Mouse (Mus musculus) gastrocnemius, postnatal 10 days (tissue): Measurements from ENCODE around the gene Fgfr2. TPM values are rescaled to one million over a fixed set of nuclear protein-coding genes. Genes with fewer than 3 reads are reported as not detected.

Source experiments
- DNase-seq: peaks from one replicate; pipeline ENCODE4 v3.0.0; 2021; ENCODE audit warnings: mixed read lengths
- total RNA-seq, 2 experiments: library from RNA; stranded (reverse); gene quantifications; 2 replicates each; pipeline ENCODE4 v1.2.3; 2021

The Fgfr2 gene
- total RNA-seq, 2 experiments from 2014 or later = 3.0 to 6.1 TPM

- DNase-seq = no peak
Measured at GRCm38 (mm10) chr7:130289428-130289790, 2833.7 kb downstream of the Fgfr2 start.

GRCm38 (mm10) chr7:130288719-130289427, 2834.3 kb downstream of the Fgfr2 start:
- DNase-seq = no peak

GRCm38 (mm10) chr7:130288248-130288647, 2834.9 kb downstream of the Fgfr2 start:
- DNase-seq = no peak

GRCm38 (mm10) chr7:130278738-130279705, 2844.1 kb downstream of the Fgfr2 start:
- DNase-seq = no peak

- no peak for DNase-seq
Measured at GRCm38 (mm10) chr7:130278000-130278737, 2845.0 kb downstream of the Fgfr2 start.

GRCm38 (mm10) chr7:130273265-130273664, 2849.9 kb downstream of the Fgfr2 start:
- peak; percentile 87 for DNase-seq

GRCm38 (mm10) chr7:130270807-130271206, 2852.3 kb downstream of the Fgfr2 start:
- no peak for DNase-seq

GRCm38 (mm10) chr7:130269124-130269867, 2853.9 kb downstream of the Fgfr2 start:
- DNase-seq = no peak

GRCm38 (mm10) chr7:130267099-130267498, 2856.1 kb downstream of the Fgfr2 start:
- no peak for DNase-seq

GRCm38 (mm10) chr7:130266166-130266490, 2857.0 kb downstream of the Fgfr2 start:
- peak; percentile 82 for DNase-seq

GRCm38 (mm10) chr7:130265319-130266165, 2857.6 kb downstream of the Fgfr2 start:
- peak; percentile 35 for DNase-seq

- DNase-seq = peak; percentile 56
Measured at GRCm38 (mm10) chr7:130264616-130265318, 2858.4 kb downstream of the Fgfr2 start.

- DNase-seq = no peak
Measured at GRCm38 (mm10) chr7:130263799-130264351, 2859.3 kb downstream of the Fgfr2 start.

- DNase-seq = no peak
Measured at GRCm38 (mm10) chr7:130263233-130263594, 2859.9 kb downstream of the Fgfr2 start.

- DNase-seq = no peak
Measured at GRCm38 (mm10) chr7:130262528-130263232, 2860.5 kb downstream of the Fgfr2 start.

GRCm38 (mm10) chr7:130261684-130262527, 2861.2 kb downstream of the Fgfr2 start:
- no peak for DNase-seq

GRCm38 (mm10) chr7:130260905-130261683, 2862.1 kb downstream of the Fgfr2 start:
- DNase-seq = no peak

- no peak for DNase-seq
Measured at GRCm38 (mm10) chr7:130260060-130260459, 2863.1 kb downstream of the Fgfr2 start.
